Mouse (Mus musculus): ENCODE measurements around the gene Zbtb46.
A peak's percentile ranks its signal among the peaks of the same experiment; 100 is the strongest.

The Zbtb46 gene

GRCm38 (mm10) chr2:181463008-181463738 is 3.9 kb upstream of the Zbtb46 start:
- DNase-seq, result peak in 1 of 2 experiments; percentile 6

- no peak for DNase-seq
Measured at GRCm38 (mm10) chr2:181462604-181463003, 3.4 kb upstream of the Zbtb46 start.

- no peak for DNase-seq
Measured at GRCm38 (mm10) chr2:181461536-181462100, 2.4 kb upstream of the Zbtb46 start.

GRCm38 (mm10) chr2:181459673-181460621 is 721 bp upstream of the Zbtb46 start:
- DNase-seq, result peak; percentile 7 to 15

- DNase-seq, result peak; percentile 6 to 27
Measured at GRCm38 (mm10) chr2:181458411-181459152, 644 bp downstream of the Zbtb46 start.

- DNase-seq, result no peak
Measured at GRCm38 (mm10) chr2:181457831-181458230, 1.4 kb downstream of the Zbtb46 start.

- DNase-seq, result no peak
Measured at GRCm38 (mm10) chr2:181455899-181456298, 3.3 kb downstream of the Zbtb46 start.

- no peak for DNase-seq
Measured at GRCm38 (mm10) chr2:181453274-181453673, 6.0 kb downstream of the Zbtb46 start.

GRCm38 (mm10) chr2:181452181-181452580 is 7.0 kb downstream of the Zbtb46 start:
- no peak for DNase-seq

GRCm38 (mm10) chr2:181443016-181443415 is 16.2 kb downstream of the Zbtb46 start:
- DNase-seq, result no peak

- DNase-seq, result no peak
Measured at GRCm38 (mm10) chr2:181438176-181438575, 21.1 kb downstream of the Zbtb46 start.

- no peak for DNase-seq
Measured at GRCm38 (mm10) chr2:181436246-181436645, 23.0 kb downstream of the Zbtb46 start.

GRCm38 (mm10) chr2:181423834-181424233 is 35.4 kb downstream of the Zbtb46 start:
- no peak for DNase-seq

- DNase-seq, result no peak
Measured at GRCm38 (mm10) chr2:181420903-181421638, 38.2 kb downstream of the Zbtb46 start.

GRCm38 (mm10) chr2:181420426-181420825 is 38.8 kb downstream of the Zbtb46 start:
- DNase-seq, result no peak

GRCm38 (mm10) chr2:181419359-181419758 is 39.9 kb downstream of the Zbtb46 start:
- no peak for DNase-seq

GRCm38 (mm10) chr2:181415945-181416344 is 43.3 kb downstream of the Zbtb46 start:
- no peak for DNase-seq

GRCm38 (mm10) chr2:181413141-181413540 is 46.1 kb downstream of the Zbtb46 start:
- DNase-seq, result no peak

GRCm38 (mm10) chr2:181410760-181411473 is 48.3 kb downstream of the Zbtb46 start:
- peak; percentile 30 to 34 for DNase-seq

GRCm38 (mm10) chr2:181409643-181410042 is 49.6 kb downstream of the Zbtb46 start:
- DNase-seq, result no peak

GRCm38 (mm10) chr2:181403722-181404121 is 55.5 kb downstream of the Zbtb46 start:
- DNase-seq, result no peak
